Mouse (Mus musculus): ENCODE measurements around the gene 5830473C10Rik.

DNA sequence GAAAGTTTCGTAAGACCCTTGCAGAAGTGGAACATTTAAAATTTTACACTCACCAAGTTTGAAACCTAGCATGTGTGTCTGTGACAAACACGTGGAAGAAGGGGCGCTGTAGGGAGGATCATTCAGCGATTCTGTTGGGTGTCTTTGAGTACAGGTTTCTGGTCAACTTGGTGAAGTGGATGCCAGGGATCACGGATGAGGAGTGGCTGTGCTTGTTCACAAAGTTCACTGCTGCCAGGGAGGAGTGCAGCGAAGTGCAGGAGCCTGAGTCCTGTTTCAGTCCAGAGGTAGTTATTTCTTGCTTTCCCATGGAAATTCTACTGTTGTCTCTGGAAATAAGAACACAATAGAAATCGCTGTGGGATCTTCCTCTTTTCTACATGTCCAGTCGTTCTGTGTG is 9.7 kb upstream of the 5830473C10Rik start:
- TF ChIP-seq CTCF (IDR thresholded peaks at IDR 0.05; ENCODE audit: extremely low read depth, insufficient read length, insufficient replicate concordance, low read depth, low read length), result no peak
- no peak for TF ChIP-seq POLR2A (IDR thresholded peaks at IDR 0.05; ENCODE audit: low read depth, low read length)
